Mouse (Mus musculus): ENCODE measurements at regions not wholly inside any gene's neighbourhood (a gene's known extent, or its start where the extent isn't known, plus 50 kb on each side); places are given as distances from the start of the nearest gene placed in this dataset.

GRCm38 (mm10) chr19:55985518-55985917 is 243.9 kb downstream of the Tcf7l2 start:
- DNase-seq, result peak; percentile 97

GRCm38 (mm10) chr19:55991791-55992726 is 250.4 kb downstream of the Tcf7l2 start:
- no peak for DNase-seq

- no peak for DNase-seq
Observed at GRCm38 (mm10) chr19:55992727-55993066, 251.1 kb downstream of the Tcf7l2 start.

DNA sequence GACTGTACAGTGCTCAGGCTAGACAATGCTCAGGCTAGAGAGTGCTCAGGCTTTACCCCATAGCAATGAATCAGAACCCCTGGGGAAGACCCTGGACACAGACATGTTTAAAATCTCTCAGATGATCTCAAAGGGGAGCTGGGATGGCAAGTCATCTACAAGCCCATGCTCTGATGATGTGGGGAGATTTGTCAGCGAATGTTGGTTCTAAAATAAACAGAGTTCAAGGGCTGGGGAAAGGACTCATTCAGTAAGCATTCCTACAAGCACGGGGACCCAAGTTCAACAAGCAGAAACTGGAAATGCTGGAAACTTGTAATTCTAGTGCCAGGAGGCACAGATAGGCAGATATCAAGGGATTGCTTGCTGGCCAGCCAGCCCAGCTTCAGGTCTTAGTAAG is 254.1 kb downstream of the Tcf7l2 start:
- DNase-seq, result no peak

DNA sequence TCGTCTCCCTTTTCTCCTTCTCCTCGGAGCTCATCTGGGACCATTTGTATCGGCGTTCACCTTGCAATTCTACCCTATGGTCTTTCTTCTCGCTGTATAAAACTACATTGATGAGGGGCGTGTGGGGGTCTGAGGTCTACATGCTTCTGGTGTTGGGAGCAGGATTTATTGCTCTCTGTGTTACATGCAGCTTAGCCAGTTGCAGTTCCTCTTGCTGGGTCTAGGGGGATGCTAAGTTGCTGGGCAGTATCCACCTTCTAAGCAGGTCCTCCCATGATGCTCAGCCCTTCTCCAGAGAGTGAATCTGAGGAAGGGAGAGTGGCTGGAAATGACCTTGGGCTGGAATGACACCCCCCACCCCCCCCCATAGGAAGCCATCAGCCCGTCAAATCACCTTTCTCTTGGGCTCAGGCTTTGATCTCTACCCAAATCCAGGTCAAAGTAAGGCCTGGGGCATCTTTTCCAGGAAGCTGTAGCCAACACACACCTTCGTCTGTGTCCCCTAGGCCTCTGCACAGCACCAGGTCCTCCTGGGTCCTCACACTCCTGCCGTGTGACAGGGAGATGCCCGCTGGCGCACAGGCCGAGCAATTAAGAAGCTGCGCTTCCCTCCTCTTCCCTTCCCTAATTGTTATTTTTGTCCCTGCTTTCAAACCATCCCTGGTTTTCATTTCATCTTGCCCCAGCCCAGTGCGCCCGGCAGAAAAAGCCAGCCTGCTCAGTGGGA is 257.0 kb downstream of the Tcf7l2 start:
- DNase-seq, result no peak

DNA sequence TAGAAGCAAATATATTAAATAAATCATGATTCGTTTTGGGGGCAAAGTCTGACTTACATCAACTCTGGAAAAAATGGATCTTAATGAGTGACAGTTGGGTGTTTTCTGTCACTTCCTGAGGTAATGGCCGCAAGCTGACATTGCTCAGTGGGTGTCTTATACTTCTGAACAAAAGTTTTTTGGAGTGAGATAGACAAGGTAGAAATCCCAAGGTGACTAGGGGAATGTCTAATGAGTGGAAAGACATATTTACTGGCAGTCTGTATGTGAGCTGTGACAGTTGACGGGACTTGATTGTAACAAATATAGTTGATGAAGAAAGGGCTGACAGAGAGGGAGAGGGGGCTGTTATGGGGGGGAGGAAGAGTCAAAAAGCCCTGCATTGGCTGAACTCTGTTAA is 257.8 kb downstream of the Tcf7l2 start:
- no peak for DNase-seq

GRCm38 (mm10) chr19:56001428-56001827 is 259.8 kb downstream of the Tcf7l2 start:
- no peak for DNase-seq

DNA sequence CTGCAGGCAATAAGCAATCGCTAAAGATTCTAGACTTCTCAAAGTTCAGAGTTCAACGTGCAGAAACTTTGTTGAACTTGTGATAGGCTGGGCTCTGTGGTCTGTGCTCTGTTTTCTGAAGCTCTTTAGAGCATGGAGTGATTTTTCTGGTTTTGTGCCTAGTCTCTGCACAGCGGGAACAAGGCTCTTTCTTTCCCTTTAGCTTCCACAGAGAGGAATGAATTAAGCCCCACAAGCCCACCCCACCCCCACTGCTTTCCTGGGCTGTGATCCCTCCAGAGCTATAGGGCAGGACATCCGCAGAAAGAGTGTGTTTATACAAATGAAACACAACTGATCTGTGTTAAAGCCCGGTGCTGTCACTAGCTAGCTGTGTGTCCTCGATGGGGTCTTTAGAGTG is 264.3 kb downstream of the Tcf7l2 start:
- DNase-seq, result no peak

- no peak for DNase-seq
Observed at GRCm38 (mm10) chr19:56007433-56007832, 265.8 kb downstream of the Tcf7l2 start.

- DNase-seq, result no peak
Observed at GRCm38 (mm10) chr19:56010766-56011165, 269.1 kb downstream of the Tcf7l2 start.

- DNase-seq, result no peak
Observed at GRCm38 (mm10) chr19:56011292-56011691, 269.7 kb downstream of the Tcf7l2 start.

DNA sequence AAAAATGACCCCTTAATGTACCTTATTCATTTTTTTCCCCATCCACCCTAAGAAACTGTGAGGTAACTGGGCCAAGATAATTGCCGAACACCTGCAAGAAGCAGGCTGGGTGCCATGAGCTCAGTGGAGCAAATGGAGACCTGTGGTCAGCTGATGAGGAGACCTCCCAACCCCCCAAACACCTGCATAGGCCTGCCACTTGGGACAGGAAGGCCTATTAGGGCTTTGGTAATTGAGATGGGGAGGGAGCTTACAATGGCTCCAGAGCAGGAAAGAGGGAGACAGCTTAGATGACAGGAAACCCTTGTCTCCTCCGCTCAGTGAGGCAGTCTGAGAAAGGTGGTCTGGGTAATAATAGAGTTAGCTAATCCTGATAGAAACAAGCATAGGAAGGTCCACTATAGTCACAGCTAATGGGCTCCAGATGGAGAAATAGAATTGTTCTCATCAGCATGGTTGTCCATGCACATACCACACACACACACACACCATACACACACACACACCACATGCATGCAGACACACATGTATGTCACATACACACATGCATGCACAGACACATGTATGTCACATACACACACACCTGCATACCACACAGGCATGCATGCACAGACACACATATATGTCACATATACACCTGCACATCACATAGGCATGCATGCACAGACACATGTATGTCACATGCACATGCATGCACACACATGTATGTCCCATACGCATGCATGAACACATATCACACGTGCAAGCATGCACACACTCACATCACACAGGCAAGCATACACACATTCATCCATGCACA is 270.2 kb upstream of the Habp2 start:
- DNase-seq, result peak; percentile 55

GRCm38 (mm10) chr19:56017524-56017923 is 269.4 kb upstream of the Habp2 start:
- DNase-seq, result no peak

DNA sequence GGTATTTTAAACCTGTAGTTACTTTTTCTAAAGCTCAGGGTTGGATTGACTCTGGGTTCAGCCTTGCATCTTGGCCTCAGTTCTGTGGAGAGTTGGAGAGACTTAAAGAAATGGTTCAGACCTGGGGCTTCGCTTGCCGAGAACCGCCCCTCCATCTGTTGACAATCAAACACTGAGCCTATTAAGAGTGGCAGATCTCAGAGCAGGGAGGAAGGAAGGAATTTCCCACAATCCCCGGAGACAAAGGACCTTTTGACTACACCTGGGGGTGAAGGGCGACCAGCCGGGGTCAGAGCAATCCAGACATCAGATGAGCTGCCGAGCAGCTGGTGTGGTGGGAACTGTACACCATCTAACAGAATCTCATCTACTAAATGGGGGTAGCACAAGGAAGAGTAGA is 267.8 kb upstream of the Habp2 start:
- DNase-seq, result no peak

- no peak for DNase-seq
Observed at GRCm38 (mm10) chr19:56022348-56022747, 264.6 kb upstream of the Habp2 start.

DNA sequence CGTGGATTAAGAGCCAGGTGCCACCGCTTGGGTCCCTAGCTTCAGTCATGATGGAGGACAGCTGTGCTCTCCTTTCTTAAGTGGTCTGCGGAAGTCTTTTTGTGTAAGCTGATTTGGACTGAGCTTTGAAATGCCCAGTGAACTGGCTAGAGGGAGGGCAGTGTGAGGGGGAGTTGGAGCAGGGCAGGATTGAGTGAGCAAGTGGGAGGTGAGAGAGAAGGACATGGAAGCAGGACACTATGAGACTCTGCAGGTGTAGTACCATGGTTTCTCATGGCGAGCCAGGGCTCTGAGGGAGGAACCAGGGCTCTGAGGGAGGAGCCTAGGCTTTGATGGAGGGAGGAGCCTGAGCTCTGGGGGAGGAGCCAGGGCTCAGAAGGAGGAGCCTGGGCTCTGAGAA is 262.3 kb upstream of the Habp2 start:
- no peak for DNase-seq

DNA sequence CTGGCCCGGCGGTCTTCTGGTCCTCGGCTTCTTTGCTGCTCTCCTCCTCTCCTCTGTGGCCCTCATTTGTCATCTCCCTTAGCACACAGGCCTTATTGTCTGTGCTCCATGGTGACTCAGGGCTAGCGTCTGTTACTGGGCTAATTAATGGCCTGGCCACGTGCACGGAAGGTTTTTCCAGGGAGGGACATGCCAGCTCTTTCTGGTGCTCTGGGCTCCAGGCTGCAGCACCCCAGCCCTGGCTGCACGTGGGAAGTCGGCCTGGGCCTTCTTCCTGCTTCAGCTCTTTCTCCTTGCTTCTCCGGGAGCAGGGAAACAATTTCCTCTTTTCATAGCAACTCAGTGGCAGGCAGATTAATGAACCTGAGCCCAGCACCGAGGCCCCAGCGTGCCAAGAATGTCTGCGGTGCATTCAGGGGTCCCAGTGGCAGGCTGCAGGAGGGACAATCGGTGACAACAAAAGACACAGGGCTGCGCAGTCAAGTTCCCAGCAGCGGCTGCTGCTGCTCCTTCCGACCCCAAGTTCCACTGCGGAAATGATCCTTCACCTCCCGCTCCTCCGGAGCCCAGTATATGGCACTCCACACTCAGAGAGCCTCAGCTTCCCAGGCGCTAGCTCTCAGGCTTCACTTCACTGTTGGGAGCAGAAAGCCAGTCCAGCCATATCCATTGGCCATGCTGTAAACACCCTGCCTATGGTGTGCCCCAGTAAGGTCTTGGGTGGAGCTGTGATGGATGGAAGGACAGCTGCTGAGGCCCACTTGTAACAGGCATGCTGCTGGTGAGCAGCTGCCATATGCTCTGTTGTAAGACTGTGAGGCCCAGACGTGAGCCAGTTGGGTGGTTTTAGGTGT is 257.3 kb upstream of the Habp2 start:
- peak; percentile 86 for DNase-seq

GRCm38 (mm10) chr19:56030401-56030925 is 256.5 kb upstream of the Habp2 start:
- peak; percentile 75 for DNase-seq

GRCm38 (mm10) chr19:56034552-56034951 is 252.4 kb upstream of the Habp2 start:
- DNase-seq, result peak; percentile 75

DNA sequence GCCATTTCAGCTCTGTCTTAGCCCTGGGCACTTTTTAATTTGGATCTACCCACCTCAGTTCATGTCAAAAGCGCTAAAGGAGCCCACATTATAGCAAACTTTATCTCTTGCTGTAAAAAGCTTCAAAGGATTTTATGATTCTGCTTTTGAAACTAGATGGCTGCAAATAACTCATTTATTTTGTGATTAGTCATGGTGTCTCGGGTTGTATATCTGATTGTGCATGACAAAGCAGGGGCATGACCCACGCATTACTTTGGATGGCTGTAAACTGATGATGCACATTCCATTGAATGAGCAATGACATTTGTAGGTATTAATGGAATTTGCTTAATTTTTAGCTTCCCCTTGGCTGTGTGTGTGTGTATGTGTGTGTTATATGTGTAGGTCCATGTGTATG is 249.4 kb upstream of the Habp2 start:
- no peak for DNase-seq

DNA sequence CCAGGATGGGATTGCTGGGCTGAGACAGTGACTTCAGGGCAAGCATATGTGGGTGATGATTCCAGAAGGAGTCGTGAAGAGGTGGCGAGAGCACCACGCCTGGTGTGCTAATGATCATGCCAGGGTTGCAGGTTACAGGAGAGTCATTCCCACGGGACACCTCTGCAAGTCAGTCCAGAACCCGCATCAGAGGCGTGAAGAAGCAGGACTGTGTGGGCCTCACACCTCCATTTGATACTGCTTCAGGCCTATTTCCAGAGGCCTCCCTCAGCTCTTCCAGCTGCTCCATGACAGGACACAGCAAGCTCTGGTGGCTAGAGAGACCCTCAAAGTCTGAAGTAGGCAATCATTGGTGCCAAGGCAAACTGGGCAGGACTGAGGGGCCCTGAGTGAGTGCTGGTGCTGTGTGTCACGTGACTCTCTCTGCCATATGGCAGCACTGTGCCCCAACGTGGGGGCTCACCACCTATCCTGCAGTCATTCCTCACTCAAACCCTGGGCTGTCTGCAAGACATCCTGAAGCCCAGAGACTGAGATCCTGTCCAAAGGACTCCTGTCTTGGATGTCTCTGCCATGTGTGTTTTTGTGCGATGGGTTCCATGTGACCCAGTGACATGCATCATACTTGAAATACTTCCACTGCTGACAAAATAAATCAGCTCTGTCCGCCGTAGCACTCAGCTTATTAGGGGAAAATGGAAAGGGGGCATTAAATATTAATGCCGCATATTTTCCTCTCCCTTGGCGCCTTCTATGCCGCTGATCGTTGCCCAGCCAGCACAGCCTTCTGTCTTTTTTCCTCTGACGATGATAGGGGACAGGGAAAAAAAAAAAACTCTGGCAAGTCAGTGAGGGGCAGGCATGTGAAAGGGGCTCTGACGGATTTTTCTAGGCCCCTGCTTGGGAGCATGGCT is 247.6 kb upstream of the Habp2 start:
- DNase-seq, result peak; percentile 86

All from heart, adult 11 months (tissue).